Mouse (Mus musculus): ENCODE results near the gene Srebf1. TPM values are rescaled to one million over a fixed set of nuclear protein-coding genes. Genes with fewer than 3 reads are reported as not detected.

The Srebf1 gene
- polyA plus RNA-seq, 1 experiment from 2014 or later = 64.5 TPM

DNA sequence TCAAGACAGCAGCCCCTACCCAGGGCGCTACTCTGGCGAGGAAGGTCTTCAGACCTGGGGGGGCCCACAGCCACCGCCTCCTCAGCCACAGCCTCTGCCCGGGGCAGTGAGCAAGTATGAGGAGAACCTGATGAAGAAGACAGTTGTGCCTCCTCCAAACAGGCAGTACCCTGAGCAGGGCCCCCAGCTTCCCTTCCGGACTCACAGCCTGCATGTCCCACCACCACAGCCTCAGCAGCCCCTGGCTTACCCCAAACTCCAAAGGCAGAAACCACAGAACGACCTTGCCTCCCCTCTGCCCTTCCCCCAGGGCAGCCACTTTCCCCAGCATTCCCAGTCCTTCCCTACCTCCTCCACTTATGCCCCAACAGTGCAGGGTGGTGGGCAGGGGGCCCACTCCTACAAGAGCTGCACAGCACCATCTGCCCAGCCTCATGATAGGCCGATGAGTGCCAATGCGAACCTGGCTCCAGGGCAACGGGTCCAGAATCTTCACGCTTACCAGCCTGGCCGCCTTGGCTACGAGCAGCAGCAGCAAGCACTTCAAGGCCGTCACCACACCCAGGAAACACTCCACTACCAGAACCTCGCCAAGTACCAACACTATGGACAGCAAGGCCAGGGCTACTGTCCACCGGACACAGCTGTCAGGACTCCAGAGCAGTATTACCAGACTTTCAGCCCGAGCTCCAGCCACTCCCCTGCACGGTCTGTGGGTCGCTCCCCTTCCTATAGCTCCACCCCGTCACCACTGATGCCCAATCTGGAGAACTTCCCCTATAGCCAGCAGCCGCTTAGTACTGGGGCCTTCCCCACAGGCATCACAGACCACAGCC lies 36.8 kb downstream of the Srebf1 start:
- Histone ChIP-seq H3K27ac (no peak overlapping the region), H3K4me3 (no peak overlapping the region), H3K27me3 (no peaks in the 10 kb centered on the region), H3K36me3 (peaks cover 59% of the 10 kb centered on the region), H3K4me2 (replicated peaks) (no peak overlapping the region), H3K9ac (peak overlapping the region; percentile 45), H3K9me3 (no peaks in the 10 kb centered on the region), H3K4me1 (peaks cover 55% of the 10 kb centered on the region)
- WGBS = 77% methylated on average over 20 of the region's 20 CpGs
- ATAC-seq (ENCODE audit: low FRiP score, low read depth) = no peak

DNA sequence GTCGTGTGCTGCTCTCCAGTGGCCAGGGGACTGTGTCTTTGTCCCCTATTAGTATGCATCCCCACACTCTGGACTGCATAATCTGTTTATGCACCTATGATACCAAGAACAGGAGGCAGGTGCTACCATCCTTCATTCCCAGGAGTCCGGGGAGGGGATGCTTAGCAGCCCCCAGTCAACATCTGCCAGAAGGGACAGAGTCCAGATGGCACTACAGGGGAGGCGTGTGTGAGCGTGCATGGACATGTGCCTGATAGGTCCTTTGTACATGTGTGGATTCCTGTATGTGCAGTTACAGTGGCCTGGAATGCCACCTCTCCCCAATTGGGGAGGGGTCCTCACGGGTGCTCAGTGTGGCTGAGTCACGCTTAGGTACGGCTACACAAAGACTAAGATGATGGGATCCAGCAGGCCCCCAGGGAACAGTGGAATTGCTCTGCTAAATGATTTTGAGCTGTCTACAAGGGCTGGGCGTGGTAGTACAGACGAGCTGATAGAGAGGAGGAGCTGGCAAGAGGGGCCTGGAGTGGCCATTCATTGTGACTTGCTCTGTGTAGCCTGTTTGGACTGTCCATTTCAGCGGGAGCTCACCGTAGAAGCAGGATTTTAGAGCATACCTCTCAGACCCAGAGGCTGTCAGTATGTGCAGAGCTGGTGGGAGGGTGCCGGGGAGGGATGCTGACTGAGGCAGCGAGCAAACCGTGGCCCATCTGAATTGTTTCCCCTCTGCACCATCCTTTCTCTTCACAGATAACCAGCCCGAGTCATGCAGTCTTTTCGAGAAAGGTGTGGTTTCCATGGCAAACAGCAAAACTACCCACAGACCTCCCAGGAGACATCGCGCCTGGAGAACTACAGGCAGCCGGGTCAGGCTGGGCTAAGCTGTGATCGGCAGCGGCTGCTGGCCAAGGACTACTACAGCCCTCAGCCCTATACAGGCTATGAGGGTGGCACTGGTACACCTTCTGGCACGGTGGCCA lies 37.7 kb downstream of the Srebf1 start:
- H3K4me1 ChIP-seq = peaks cover 65% of the 10 kb centered on the region
- H3K9me3 ChIP-seq = no peaks in the 10 kb centered on the region
- 0 out of 2 replicates have a peak overlapping the region, but pooled peaks have one; percentile 7 for H3K4me2 ChIP-seq (replicated peaks)
- ATAC-seq (ENCODE audit: low FRiP score, low read depth) = no peak
- no peaks in the 10 kb centered on the region for H3K27me3 ChIP-seq
- H3K36me3 ChIP-seq = peaks cover 54% of the 10 kb centered on the region
- H3K4me3 ChIP-seq = no peak overlapping the region
- peak overlapping the region; percentile 45 for H3K9ac ChIP-seq
- peak overlapping the region; percentile 70; the same call in 1 of the 2 replicates for H3K27ac ChIP-seq
- 55% methylated on average over 22 of the region's 22 CpGs for WGBS

DNA sequence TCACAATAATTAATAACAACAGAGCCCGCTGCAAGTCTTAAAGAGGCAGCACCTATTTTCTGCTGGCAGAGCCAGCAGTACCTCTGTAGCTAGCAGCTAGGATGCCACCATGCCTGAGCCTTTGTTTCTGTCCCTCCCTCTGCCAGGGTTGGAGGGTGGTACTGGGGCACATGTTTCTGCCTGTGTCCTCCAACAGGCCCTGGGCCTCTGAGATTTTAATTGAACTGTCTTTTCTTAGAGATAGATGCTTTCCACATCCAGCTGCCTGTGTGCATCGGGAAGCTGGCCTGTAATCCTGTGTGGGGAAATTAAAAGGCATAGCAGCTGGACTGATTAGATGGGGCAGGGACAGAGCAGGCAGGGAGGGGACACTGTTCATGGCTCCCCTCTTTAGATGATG lies 39.6 kb downstream of the Srebf1 start:
- Histone ChIP-seq H3K4me2 (replicated peaks) (0 out of 2 replicates have a peak overlapping the region, but pooled peaks have one; percentile 19), H3K27ac (peak overlapping the region; percentile 22; the same call in 1 of the 2 replicates), H3K4me1 (peaks cover 83% of the 10 kb centered on the region), H3K36me3 (peaks cover 36% of the 10 kb centered on the region), H3K4me3 (no peak overlapping the region), H3K9ac (0 out of 2 replicates have a peak overlapping the region, but pooled peaks have one; percentile 32), H3K9me3 (no peaks in the 10 kb centered on the region), H3K27me3 (no peaks in the 10 kb centered on the region)
- WGBS = 47% methylated on average over 2 of the region's 2 CpGs
- no peak for ATAC-seq (ENCODE audit: low FRiP score, low read depth)

DNA sequence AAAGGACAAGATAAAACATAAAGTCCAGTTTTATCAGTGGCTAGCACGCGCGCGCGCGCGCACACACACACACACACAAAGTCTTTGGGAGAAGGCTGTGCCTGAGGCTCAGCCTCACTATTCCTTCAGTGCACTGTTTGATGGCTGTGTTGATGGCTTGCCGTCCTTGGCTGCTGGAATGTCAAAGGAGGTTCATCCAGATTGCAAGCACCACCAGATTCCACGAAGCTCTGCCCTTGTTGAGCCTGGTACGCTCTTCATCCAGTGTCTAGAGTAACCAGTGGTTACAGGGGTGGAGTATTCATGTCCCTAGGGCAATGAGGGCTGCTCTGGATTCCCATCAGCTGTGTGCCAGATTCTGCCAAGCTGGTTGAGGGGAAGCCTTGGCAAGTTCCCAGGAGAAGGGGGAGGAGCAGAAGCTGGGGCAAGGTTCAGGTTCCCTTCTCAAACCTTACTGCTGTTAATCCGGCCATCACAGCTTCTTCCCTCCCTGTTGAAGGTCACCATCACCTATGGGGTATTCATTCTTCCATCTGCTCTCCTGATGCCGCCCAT lies 40.2 kb downstream of the Srebf1 start:
- Histone ChIP-seq H3K4me2 (replicated peaks) (peak overlapping the region; percentile 19; the same call in 1 of the 2 replicates), H3K4me1 (peaks cover 89% of the 10 kb centered on the region), H3K27ac (0 out of 2 replicates have a peak overlapping the region, but pooled peaks have one; percentile 22), H3K9ac (peak overlapping the region; percentile 32; the same call in 1 of the 2 replicates), H3K9me3 (no peaks in the 10 kb centered on the region), H3K36me3 (peaks cover 30% of the 10 kb centered on the region), H3K4me3 (no peak overlapping the region), H3K27me3 (no peaks in the 10 kb centered on the region)
- WGBS = 74% methylated on average over 12 of the region's 12 CpGs
- no peak for ATAC-seq (ENCODE audit: low FRiP score, low read depth)

DNA sequence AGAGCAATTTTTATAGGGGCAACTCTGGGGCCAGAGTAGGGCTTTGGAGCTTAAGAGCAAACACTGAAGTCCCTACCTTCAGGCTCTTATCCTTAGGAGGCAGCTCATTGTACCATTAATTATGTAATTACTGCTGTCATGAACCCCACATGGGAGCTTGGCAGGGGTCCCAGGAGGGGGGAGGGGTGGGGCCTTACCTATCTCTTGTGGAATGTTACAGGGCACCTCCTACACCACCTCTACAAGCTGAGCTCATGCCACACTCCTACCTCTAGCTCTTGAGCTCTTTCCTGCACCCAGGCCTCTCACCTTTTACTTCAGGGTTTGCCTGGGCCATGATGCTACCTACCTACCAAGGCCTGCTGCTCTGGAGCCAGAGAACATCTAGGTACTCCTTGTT lies 43.9 kb downstream of the Srebf1 start:
- peak overlapping the region; percentile 100; the same call in 1 of the 2 replicates for H3K4me2 ChIP-seq (replicated peaks)
- H3K9me3 ChIP-seq = no peaks in the 10 kb centered on the region
- no peak for ATAC-seq (ENCODE audit: low FRiP score, low read depth)
- peaks cover 97% of the 10 kb centered on the region for H3K4me1 ChIP-seq
- H3K27me3 ChIP-seq = no peaks in the 10 kb centered on the region
- no peak overlapping the region for H3K27ac ChIP-seq
- no peak overlapping the region for H3K4me3 ChIP-seq
- H3K36me3 ChIP-seq = peaks cover 5% of the 10 kb centered on the region
- no peak overlapping the region for H3K9ac ChIP-seq

DNA sequence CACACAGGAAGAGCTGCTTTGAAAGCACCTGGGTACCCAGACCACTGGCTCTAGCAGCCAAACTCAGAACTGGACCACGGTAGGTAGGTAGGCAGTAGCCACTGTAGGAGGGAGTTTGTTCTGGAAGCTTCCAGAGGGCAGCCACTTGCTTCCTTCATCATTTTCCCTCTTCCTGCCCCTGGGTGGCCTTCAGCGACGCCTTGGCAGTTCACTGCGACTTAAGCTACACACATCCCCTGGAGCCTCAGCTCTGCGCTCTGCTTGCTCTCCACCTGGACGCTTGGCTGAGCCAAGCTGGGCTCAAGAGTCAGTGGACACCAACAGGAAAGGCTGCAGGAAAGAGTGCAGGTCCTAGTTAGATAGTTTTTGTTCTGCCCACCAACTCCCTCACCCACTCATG lies 44.4 kb downstream of the Srebf1 start:
- 40% methylated on average over 6 of the region's 6 CpGs for WGBS
- no peak overlapping the region for H3K4me3 ChIP-seq

DNA sequence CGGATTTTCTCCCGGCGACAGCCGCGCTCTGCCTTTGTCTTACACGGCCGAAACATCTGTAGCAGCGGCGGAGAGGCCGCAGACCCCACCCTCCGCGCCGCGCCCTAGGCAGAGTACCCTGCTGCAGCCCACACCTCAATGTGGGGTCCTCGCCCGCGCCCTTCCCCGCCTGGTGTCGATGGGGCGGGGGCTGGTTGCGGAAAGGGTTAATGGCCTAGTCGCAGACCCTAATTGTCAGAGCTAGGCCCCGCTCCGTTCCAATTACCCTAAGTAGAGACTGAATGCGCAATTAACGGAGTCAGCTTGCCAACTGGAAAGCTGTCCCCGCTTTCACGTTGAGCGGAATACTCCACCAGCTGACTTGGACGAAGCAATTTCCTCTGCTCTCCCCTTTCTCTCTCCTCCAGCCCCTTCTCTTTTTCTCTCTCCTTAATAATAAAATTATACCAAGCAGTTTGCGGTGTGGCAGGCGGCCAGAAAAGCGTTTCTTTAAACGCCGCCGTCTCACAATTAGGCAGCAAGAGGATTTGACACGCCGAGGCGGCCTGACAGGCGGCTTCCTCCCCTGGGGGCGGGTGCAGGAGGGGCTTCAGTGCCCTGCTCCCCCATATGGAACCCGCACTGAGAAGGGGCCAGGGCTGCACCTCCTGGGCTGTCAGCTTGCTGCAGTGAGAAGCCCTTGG lies 45.3 kb downstream of the Srebf1 start:
- 2% methylated on average over 42 of the region's 42 CpGs for WGBS
- Histone ChIP-seq H3K4me2 (replicated peaks) (peak overlapping the region; percentile 100), H3K4me1 (peaks cover 97% of the 10 kb centered on the region), H3K36me3 (peaks cover 5% of the 10 kb centered on the region), H3K9ac (peak overlapping the region; percentile 79), H3K9me3 (no peaks in the 10 kb centered on the region), H3K27me3 (no peaks in the 10 kb centered on the region), H3K27ac (peak overlapping the region; percentile 79), H3K4me3 (peak overlapping the region; percentile 69)
- peak; percentile 42 for ATAC-seq (ENCODE audit: low FRiP score, low read depth)

More for the DNA sequence above, 44.4 kb downstream of the Srebf1 start:
- Histone ChIP-seq H3K4me2 (replicated peaks) (peak overlapping the region; percentile 100), H3K9me3 (no peaks in the 10 kb centered on the region), H3K36me3 (peaks cover 5% of the 10 kb centered on the region), H3K27ac (peak overlapping the region; percentile 79; the same call in 1 of the 2 replicates), H3K27me3 (no peaks in the 10 kb centered on the region), H3K4me1 (peaks cover 97% of the 10 kb centered on the region), H3K9ac (peak overlapping the region; percentile 79)
- no peak for ATAC-seq (ENCODE audit: low FRiP score, low read depth)

DNA sequence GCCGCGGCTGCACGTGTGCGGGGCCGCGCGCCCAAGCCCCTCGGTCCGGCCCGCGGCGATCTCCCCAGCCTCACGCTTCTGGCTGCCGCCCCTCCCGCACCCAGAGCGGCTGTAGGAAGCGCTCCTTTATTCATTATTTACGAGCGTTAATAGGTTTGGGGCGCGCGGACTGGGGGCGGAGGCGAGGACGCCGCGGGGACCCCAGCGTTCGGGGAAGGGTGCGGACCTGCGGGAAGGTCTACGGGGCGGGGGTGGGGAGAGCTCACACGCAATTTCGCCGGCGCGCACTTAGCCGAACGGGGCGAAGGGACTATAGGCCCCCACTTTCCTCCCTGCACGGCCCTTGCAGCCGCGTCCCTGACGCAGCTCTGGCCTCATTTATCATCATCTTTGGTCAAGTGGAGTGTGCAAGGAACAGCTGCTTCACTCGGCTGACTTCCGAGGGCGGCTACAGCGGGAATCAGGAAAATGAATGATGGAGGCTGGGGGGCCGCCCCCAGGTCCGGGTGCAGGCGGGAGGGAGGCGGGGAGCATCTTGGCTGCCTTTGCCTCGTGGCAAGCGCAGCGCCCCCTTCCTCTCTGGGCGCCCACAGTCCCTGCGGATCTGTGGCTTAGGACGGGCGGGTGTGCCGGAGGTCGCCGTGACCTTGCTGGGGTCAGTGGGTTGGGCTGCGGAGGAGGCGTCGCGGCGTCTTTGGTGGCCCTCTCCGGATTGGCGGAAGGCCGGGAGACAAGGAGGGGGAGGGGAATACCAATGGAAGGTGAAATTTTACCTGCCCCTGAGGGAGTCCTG lies 46.0 kb downstream of the Srebf1 start:
- peak overlapping the region; percentile 69 for H3K4me3 ChIP-seq
- no peaks in the 10 kb centered on the region for H3K9me3 ChIP-seq
- H3K36me3 ChIP-seq = peaks cover 5% of the 10 kb centered on the region
- WGBS = under 1% methylated on average over 67 of the region's 71 CpGs
- peak; percentile 30 for ATAC-seq (ENCODE audit: low FRiP score, low read depth)
- H3K4me2 ChIP-seq (replicated peaks) = peak overlapping the region; percentile 100
- H3K27ac ChIP-seq = peak overlapping the region; percentile 79
- peaks cover 97% of the 10 kb centered on the region for H3K4me1 ChIP-seq
- H3K9ac ChIP-seq = peak overlapping the region; percentile 79
- no peaks in the 10 kb centered on the region for H3K27me3 ChIP-seq

DNA sequence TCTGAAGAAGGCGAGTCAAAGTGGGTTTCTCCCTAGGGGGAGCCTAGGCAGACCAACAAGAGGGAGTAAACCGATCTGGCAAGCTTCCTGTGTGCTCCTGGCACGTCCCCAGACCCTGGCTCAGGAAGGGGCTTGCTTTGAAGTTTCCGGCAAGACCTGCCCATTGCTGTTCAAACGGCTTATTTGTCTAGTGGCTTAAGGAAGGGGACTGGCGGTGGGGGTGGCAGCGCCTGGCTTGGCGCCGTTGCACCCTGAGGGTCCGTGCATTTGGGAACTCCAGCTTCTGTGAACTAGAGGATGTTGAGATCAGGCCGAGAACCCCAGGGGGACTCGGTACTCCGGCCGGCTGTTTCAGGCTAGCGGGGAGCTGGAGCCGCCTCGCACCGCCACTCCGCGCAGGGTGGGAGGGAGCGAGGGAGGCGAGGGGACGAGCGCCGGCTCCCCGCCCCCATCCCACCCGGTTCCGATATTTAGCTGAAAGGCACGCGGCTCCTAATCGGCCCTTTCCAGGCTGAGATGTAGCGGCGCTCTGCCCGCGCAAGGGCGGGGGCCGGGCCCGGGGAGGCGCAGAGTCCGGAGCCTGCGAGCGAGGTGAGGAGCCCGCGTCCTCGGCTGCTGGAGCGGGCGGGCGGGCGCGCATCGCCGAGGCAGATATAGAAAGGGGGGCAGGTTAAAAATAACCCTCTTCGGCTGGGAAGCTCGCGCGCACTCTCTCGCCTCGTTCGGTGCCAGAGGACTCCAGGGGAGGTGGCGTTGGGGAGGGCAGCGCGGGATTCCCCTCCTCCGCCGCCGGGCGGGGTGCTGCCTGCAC lies 46.8 kb downstream of the Srebf1 start:
- peak; percentile 62 for ATAC-seq (ENCODE audit: low FRiP score, low read depth)
- H3K4me1 ChIP-seq = peaks cover 94% of the 10 kb centered on the region
- no peaks in the 10 kb centered on the region for H3K9me3 ChIP-seq
- no peaks in the 10 kb centered on the region for H3K27me3 ChIP-seq
- H3K36me3 ChIP-seq = peaks cover 5% of the 10 kb centered on the region
- peak overlapping the region; percentile 69 for H3K4me3 ChIP-seq
- H3K9ac ChIP-seq = peak overlapping the region; percentile 79
- H3K27ac ChIP-seq = peak overlapping the region; percentile 79
- WGBS = under 1% methylated on average over 65 of the region's 66 CpGs
- peak overlapping the region; percentile 100 for H3K4me2 ChIP-seq (replicated peaks)

DNA sequence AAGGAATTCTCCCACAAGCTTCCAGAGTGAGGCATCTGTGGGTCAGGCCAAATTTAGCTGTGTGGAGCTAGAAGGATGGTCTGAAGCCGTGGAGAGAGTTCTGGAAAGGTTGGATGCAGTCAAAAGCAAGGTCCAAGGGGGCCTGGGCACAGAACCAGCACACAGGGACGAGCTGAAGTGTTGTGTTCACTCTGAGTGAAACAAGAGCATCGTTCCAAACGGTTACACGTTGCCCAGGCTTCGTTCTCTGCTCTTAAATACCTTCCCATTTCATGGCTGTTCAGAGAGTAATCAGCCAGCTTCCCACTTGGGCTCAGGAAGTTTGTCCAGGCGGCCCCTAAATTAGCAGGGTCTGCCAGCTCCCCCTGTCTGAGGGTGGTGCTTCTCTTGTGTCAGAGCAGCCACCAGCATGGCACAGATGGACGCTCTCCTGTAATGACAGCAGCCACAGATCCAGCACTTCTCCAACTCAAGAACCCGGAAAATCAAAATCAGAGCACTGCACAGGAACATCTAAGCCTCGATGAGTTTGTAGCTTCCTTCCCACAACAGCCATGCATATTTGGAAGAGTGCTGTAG lies 48.7 kb downstream of the Srebf1 start:
- WGBS = 53% methylated on average over 10 of the region's 10 CpGs
- peaks cover 4% of the 10 kb centered on the region; the same call in 1 of the 2 replicates for H3K36me3 ChIP-seq
- H3K27ac ChIP-seq = no peak overlapping the region
- no peak overlapping the region for H3K4me3 ChIP-seq
- no peak for ATAC-seq (ENCODE audit: low FRiP score, low read depth)
- H3K9me3 ChIP-seq = no peaks in the 10 kb centered on the region
- H3K4me1 ChIP-seq = peaks cover 91% of the 10 kb centered on the region
- no peak overlapping the region for H3K9ac ChIP-seq
- H3K4me2 ChIP-seq (replicated peaks) = no peak overlapping the region
- H3K27me3 ChIP-seq = no peaks in the 10 kb centered on the region
